Mouse (Mus musculus): ENCODE results near the gene Gstm6. TPM values are rescaled to one million over a fixed set of nuclear protein-coding genes. Genes with fewer than 3 reads are reported as not detected.

The Gstm6 gene
- polyA plus RNA-seq, 1 experiment from 2014 or later = 21.2 TPM

GRCm38 (mm10) chr3:107920348-107920747, 23.2 kb downstream of the Gstm6 start:
- Histone ChIP-seq H3K9ac (ENCODE audit: low read depth, low read length) (no peak overlapping the region), H3K9me3 (replicated peaks; ENCODE audit: control insufficient read depth, low read length, poor library complexity, severe bottlenecking) (no peaks in the 10 kb centered on the region), H3K4me3 (ENCODE audit: low read depth, low read length) (no peak overlapping the region), H3K36me3 (ENCODE audit: control insufficient read depth, insufficient read depth, low read length) (no peaks in the 10 kb centered on the region), H3K4me2 (ENCODE audit: low read length) (no peak overlapping the region), H3K4me1 (ENCODE audit: control insufficient read depth, insufficient read depth, low read length) (no peaks in the 10 kb centered on the region), H3K27me3 (ENCODE audit: control insufficient read depth, insufficient read depth, low read depth, low read length) (no peaks in the 10 kb centered on the region), H3K27ac (ENCODE audit: low read length) (no peak overlapping the region)
- 93% methylated on average over 5 of the region's 5 CpGs for WGBS
- no peak for ATAC-seq

DNA sequence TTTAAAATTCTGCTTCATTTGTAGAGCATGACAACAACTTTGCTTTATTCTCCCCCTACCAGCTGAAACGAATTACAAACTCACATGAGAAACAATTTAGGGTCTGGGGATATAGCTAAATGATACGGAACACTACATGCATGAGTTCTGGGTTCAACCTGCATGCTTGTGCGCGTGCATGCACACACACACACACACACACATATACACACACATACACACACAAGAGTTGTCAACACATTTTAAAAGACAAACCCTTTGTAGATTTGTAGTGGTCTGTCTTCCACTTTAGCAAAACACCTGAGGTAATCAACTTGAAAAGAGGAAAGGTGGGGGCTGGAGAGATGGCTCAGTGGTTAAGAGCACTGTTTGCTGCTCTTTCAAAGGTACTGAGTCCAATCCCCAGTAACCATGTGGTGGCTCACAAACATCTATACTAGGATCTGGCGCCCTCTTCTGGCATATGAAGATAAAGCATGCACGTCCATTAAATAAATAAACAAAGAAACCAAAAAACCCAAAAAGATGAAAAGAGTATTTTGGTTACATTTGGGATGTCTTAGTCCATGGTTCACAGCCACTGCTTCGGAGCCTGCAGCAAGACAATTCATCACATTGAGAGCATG, 25.7 kb downstream of the Gstm6 start:
- Histone ChIP-seq H3K4me1 (ENCODE audit: control insufficient read depth, insufficient read depth, low read length) (no peaks in the 10 kb centered on the region), H3K4me2 (ENCODE audit: low read length) (no peak overlapping the region), H3K9ac (ENCODE audit: low read depth, low read length) (no peak overlapping the region), H3K4me3 (ENCODE audit: low read depth, low read length) (no peak overlapping the region), H3K36me3 (ENCODE audit: control insufficient read depth, insufficient read depth, low read length) (no peaks in the 10 kb centered on the region), H3K27me3 (ENCODE audit: control insufficient read depth, insufficient read depth, low read depth, low read length) (no peaks in the 10 kb centered on the region), H3K9me3 (replicated peaks; ENCODE audit: control insufficient read depth, low read length, poor library complexity, severe bottlenecking) (no peaks in the 10 kb centered on the region), H3K27ac (ENCODE audit: low read length) (no peak overlapping the region)
- no peak for ATAC-seq
- 58% methylated on average over 7 of the region's 7 CpGs for WGBS

- no peak overlapping the region for H3K9ac ChIP-seq (ENCODE audit: low read depth, low read length)
- ATAC-seq = no peak
- H3K27ac ChIP-seq (ENCODE audit: low read length) = no peak overlapping the region
- no peaks in the 10 kb centered on the region for H3K4me1 ChIP-seq (ENCODE audit: control insufficient read depth, insufficient read depth, low read length)
- H3K36me3 ChIP-seq (ENCODE audit: control insufficient read depth, insufficient read depth, low read length) = no peaks in the 10 kb centered on the region
- H3K4me2 ChIP-seq (ENCODE audit: low read length) = no peak overlapping the region
- H3K4me3 ChIP-seq (ENCODE audit: low read depth, low read length) = no peak overlapping the region
- WGBS = 81% methylated on average over 3 of the region's 3 CpGs
- H3K9me3 ChIP-seq (replicated peaks; ENCODE audit: control insufficient read depth, low read length, poor library complexity, severe bottlenecking) = no peaks in the 10 kb centered on the region
- H3K27me3 ChIP-seq (ENCODE audit: control insufficient read depth, insufficient read depth, low read depth, low read length) = no peaks in the 10 kb centered on the region
These were observed 26.5 kb downstream of the Gstm6 start for GRCm38 (mm10) chr3:107917097-107917496.

GRCm38 (mm10) chr3:107916674-107917073, 26.9 kb downstream of the Gstm6 start:
- H3K27me3 ChIP-seq (ENCODE audit: control insufficient read depth, insufficient read depth, low read depth, low read length) = no peaks in the 10 kb centered on the region
- no peak overlapping the region for H3K4me2 ChIP-seq (ENCODE audit: low read length)
- no peaks in the 10 kb centered on the region for H3K36me3 ChIP-seq (ENCODE audit: control insufficient read depth, insufficient read depth, low read length)
- no peak for ATAC-seq
- no peak overlapping the region for H3K27ac ChIP-seq (ENCODE audit: low read length)
- H3K4me3 ChIP-seq (ENCODE audit: low read depth, low read length) = no peak overlapping the region
- WGBS = 75% methylated on average over 15 of the region's 15 CpGs
- no peak overlapping the region for H3K9ac ChIP-seq (ENCODE audit: low read depth, low read length)
- H3K9me3 ChIP-seq (replicated peaks; ENCODE audit: control insufficient read depth, low read length, poor library complexity, severe bottlenecking) = no peaks in the 10 kb centered on the region
- H3K4me1 ChIP-seq (ENCODE audit: control insufficient read depth, insufficient read depth, low read length) = no peaks in the 10 kb centered on the region

- whole genome bisulfite sequencing = 63% methylated on average over 6 of the region's 6 CpGs
- H3K4me3 ChIP-seq (ENCODE audit: low read depth, low read length) = no peak overlapping the region
- H3K4me1 ChIP-seq (ENCODE audit: control insufficient read depth, insufficient read depth, low read length) = no peaks in the 10 kb centered on the region
- H3K36me3 ChIP-seq (ENCODE audit: control insufficient read depth, insufficient read depth, low read length) = no peaks in the 10 kb centered on the region
- H3K27me3 ChIP-seq (ENCODE audit: control insufficient read depth, insufficient read depth, low read depth, low read length) = no peaks in the 10 kb centered on the region
- no peaks in the 10 kb centered on the region for H3K9me3 ChIP-seq (replicated peaks; ENCODE audit: control insufficient read depth, low read length, poor library complexity, severe bottlenecking)
- no peak overlapping the region for H3K27ac ChIP-seq (ENCODE audit: low read length)
- no peak overlapping the region for H3K9ac ChIP-seq (ENCODE audit: low read depth, low read length)
- no peak overlapping the region for H3K4me2 ChIP-seq (ENCODE audit: low read length)
- ATAC-seq = no peak
These were observed 37.6 kb downstream of the Gstm6 start for GRCm38 (mm10) chr3:107905942-107906341.

DNA sequence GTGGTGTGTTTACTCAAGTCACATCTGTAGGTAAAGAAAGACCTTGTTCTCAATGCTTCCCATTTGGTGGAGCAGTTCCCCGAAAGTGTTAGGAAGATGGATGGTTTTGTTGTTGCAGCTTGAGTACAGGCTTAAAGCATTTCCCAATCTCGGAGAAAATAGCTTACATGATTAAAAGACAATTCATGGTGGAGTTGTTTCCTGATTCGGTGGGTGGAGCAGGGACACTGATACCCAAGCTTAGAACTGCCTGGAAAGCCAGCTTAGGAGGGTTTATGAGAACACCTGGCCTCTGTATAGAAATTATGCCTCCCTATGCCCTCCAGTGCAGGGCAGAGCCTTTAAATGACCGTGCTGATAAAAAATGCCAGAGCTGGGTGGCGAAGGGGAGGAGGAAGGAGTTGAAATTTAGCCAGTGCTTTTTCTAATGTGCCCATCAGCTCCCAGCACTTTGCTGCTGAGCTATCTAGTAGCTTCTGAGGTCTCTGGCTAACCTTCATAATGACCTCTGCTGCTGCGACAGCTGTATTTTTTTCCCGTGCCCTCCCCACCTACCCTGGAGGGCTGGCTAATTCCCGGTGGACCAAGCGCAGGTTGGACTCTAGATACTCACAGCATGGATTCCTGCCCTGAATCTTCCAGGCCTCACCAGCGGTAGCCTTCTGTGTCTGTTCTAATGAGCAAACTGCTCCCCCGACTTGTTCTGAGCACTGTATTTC, 42.4 kb downstream of the Gstm6 start:
- Histone ChIP-seq H3K9ac (ENCODE audit: low read depth, low read length) (no peak overlapping the region), H3K4me1 (ENCODE audit: control insufficient read depth, insufficient read depth, low read length) (peaks cover 4% of the 10 kb centered on the region), H3K4me3 (ENCODE audit: low read depth, low read length) (no peak overlapping the region), H3K4me2 (ENCODE audit: low read length) (no peak overlapping the region), H3K27ac (ENCODE audit: low read length) (no peak overlapping the region), H3K9me3 (replicated peaks; ENCODE audit: control insufficient read depth, low read length, poor library complexity, severe bottlenecking) (no peaks in the 10 kb centered on the region), H3K36me3 (ENCODE audit: control insufficient read depth, insufficient read depth, low read length) (peaks cover 12% of the 10 kb centered on the region), H3K27me3 (ENCODE audit: control insufficient read depth, insufficient read depth, low read depth, low read length) (no peaks in the 10 kb centered on the region)
- ATAC-seq = no peak
- WGBS = 76% methylated on average over 11 of the region's 11 CpGs

- Histone ChIP-seq H3K4me3 (ENCODE audit: low read depth, low read length) (no peak overlapping the region), H3K9ac (ENCODE audit: low read depth, low read length) (no peak overlapping the region), H3K9me3 (replicated peaks; ENCODE audit: control insufficient read depth, low read length, poor library complexity, severe bottlenecking) (no peaks in the 10 kb centered on the region), H3K36me3 (ENCODE audit: control insufficient read depth, insufficient read depth, low read length) (peaks cover 12% of the 10 kb centered on the region), H3K27ac (ENCODE audit: low read length) (no peak overlapping the region), H3K27me3 (ENCODE audit: control insufficient read depth, insufficient read depth, low read depth, low read length) (no peaks in the 10 kb centered on the region), H3K4me2 (ENCODE audit: low read length) (no peak overlapping the region), H3K4me1 (ENCODE audit: control insufficient read depth, insufficient read depth, low read length) (peaks cover 7% of the 10 kb centered on the region)
- ATAC-seq = no peak
- 94% methylated on average over 13 of the region's 13 CpGs for WGBS
These were observed 44.9 kb downstream of the Gstm6 start for GRCm38 (mm10) chr3:107898691-107899090.

- Histone ChIP-seq H3K4me1 (ENCODE audit: control insufficient read depth, insufficient read depth, low read length) (peaks cover 7% of the 10 kb centered on the region), H3K27ac (ENCODE audit: low read length) (peak within 1 kb of the TSS; percentile 85), H3K9me3 (replicated peaks; ENCODE audit: control insufficient read depth, low read length, poor library complexity, severe bottlenecking) (no peaks in the 10 kb centered on the region), H3K4me3 (ENCODE audit: low read depth, low read length) (peak within 1 kb of the TSS; percentile 87), H3K27me3 (ENCODE audit: control insufficient read depth, insufficient read depth, low read depth, low read length) (no peaks in the 10 kb centered on the region), H3K36me3 (ENCODE audit: control insufficient read depth, insufficient read depth, low read length) (peaks cover 16% of the 10 kb centered on the region), H3K9ac (ENCODE audit: low read depth, low read length) (peak within 1 kb of the TSS; percentile 91), H3K4me2 (ENCODE audit: low read length) (peak within 1 kb of the TSS; percentile 81)
- 4% methylated on average over 40 of the region's 40 CpGs for WGBS
- peak; percentile 97 for ATAC-seq
These were observed 47.6 kb downstream of the Gstm6 start, which contains the start of gene Gstm5 for GRCm38 (mm10) chr3:107895720-107896569. Gene Gstm5 (plus strand): TSS chr3:107895821.
